Mouse (Mus musculus) ES-E14 (cell line): ENCODE measurements around the gene Polr1b. TPM values are rescaled to one million over a fixed set of nuclear protein-coding genes. Genes with fewer than 3 reads are reported as not detected.

Experiments used
- DNase-seq: peaks from one replicate; pipeline ENCODE4 v3.0.0-alpha.2; 2013; ENCODE audit warnings: low read depth, low spot score
- H3K27ac ChIP-seq: 2 replicates; pipeline ENCODE4 v1.5.1; 2012; ENCODE audit warnings: low read depth, mild to moderate bottlenecking, low read length, moderate library complexity, mixed read lengths; ENCODE audit not compliant: poor library complexity, insufficient read depth, severe bottlenecking
- H3K36me3 ChIP-seq: 2 replicates; pipeline ENCODE4 v1.6.1; 2012; ENCODE audit warnings: mild to moderate bottlenecking, low read length, moderate library complexity, mixed read lengths; ENCODE audit not compliant: control insufficient read depth, poor library complexity, insufficient read depth, severe bottlenecking
- H3K4me1 ChIP-seq, 2 experiments: fragments of 150-350 bp in 1 of 2; sonication (generic) in 1 of 2; 2 replicates each; pipeline ENCODE4 v1.6.1; 2012; ENCODE audit warnings: low read length in 2 of 2, mild to moderate bottlenecking in 1 of 2, mixed read lengths in 1 of 2; ENCODE audit not compliant: control insufficient read depth in 2 of 2, insufficient read depth in 2 of 2, poor library complexity in 1 of 2
- H3K4me3 ChIP-seq, 2 experiments: fragments of 150-350 bp in 1 of 2; sonication (generic) in 1 of 2; 2 replicates each; pipeline ENCODE4 v1.5.1; 2012; ENCODE audit warnings: low read length in 2 of 2, low read depth in 1 of 2, mild to moderate bottlenecking in 1 of 2, mixed read lengths in 1 of 2; ENCODE audit not compliant: insufficient read depth in 1 of 2, poor library complexity in 1 of 2, severe bottlenecking in 1 of 2
- H3K9ac ChIP-seq: 2 replicates; pipeline ENCODE4 v1.6.1; 2012; ENCODE audit warnings: low read depth, mild to moderate bottlenecking, low read length, mixed read lengths; ENCODE audit not compliant: poor library complexity, insufficient read depth, severe bottlenecking
- H3K9me3 ChIP-seq: fragments of 150-350 bp; sonication (generic); 2 replicates; pipeline ENCODE4 v1.6.1; 2012; ENCODE audit warnings: low read depth, mild to moderate bottlenecking, low read length; ENCODE audit not compliant: control insufficient read depth, insufficient read depth
- CHD2 ChIP-seq: IDR thresholded peaks from 2 replicates; pipeline ENCODE4 v1.6.1; 2014; ENCODE audit warnings: mild to moderate bottlenecking, low read depth, low read length, inconsistent platforms
- HCFC1 ChIP-seq: IDR thresholded peaks from 2 replicates; pipeline ENCODE4 v1.6.1; 2012; ENCODE audit warnings: low read length, inconsistent platforms, borderline replicate concordance; ENCODE audit not compliant: insufficient read depth
- MAFK ChIP-seq: IDR thresholded peaks from 2 replicates; pipeline ENCODE4 v1.6.1; 2014; ENCODE audit warnings: mild to moderate bottlenecking, low read depth, low read length, inconsistent platforms; ENCODE audit not compliant: insufficient read depth
- ZC3H11A ChIP-seq: IDR thresholded peaks from 2 replicates; pipeline ENCODE4 v1.6.1; 2012; ENCODE audit warnings: low read depth, mild to moderate bottlenecking, inconsistent platforms, low read length, borderline replicate concordance
- ZNF384 ChIP-seq: IDR thresholded peaks from 2 replicates; pipeline ENCODE4 v1.6.1; 2012; ENCODE audit warnings: low read depth, low read length, inconsistent platforms
- in situ Hi-C, 2 experiments: fragments of 600-800 bp; cut with MboI; formaldehyde crosslinking; loops; one replicate each; pipeline ENCODE4 v1.15.1; 2025; ENCODE audit warnings: low sequenced_read_pairs in 2 of 2, inconsistent platforms in 1 of 2; ENCODE audit not compliant: unreplicated experiment in 2 of 2
- total RNA-seq: library from RNA; depleted of rRNA; stranded (reverse); fragments of 300-350 nt; gene quantifications from 2 replicates; pipeline ENCODE4 v1.2.3, GENCODE M21; 2012; rRNA removed

The Polr1b gene
- total RNA-seq = 100 and 120 TPM in 2 replicates

- H3K27ac ChIP-seq = peak within 1 kb of the TSS; percentile 69
- TF ChIP-seq HCFC1 (peak; percentile 98), MAFK (no peak)
- H3K9me3 ChIP-seq = no peaks in the 10 kb centered on the region
- in situ Hi-C loops = loop anchor here in 1 of 2 experiments (25.0 kb wide), 2 partner anchors 1289 to 1864 kb away; partner anchors contain the start of genes Ciao1 and Tmem127
- H3K9ac ChIP-seq = peak within 1 kb of the TSS; percentile 97
- peak within 1 kb of the TSS; percentile 90 to 99 for H3K4me3 ChIP-seq
- DNase-seq = peak; percentile 92
- H3K4me1 ChIP-seq = 0 out of 4 replicates have a peak, but pooled peaks cover 0 to 5% of the 10 kb centered on the region in 2 experiments
- peaks cover 21% of the 10 kb centered on the region for H3K36me3 ChIP-seq
Observed at GRCm38 (mm10) chr2:129100784-129101310, at the start of gene Polr1b. Gene Polr1b, plus strand, starts transcription at chr2:129100995.

- in situ Hi-C loops = no loop called here
- H3K9ac ChIP-seq = no peak overlapping the region
- no peak overlapping the region for H3K27ac ChIP-seq
- no peaks in the 10 kb centered on the region for H3K36me3 ChIP-seq
- H3K4me3 ChIP-seq = no peak overlapping the region
- no peak for TF ChIP-seq HCFC1
- TF ChIP-seq MAFK = no peak
- no peak for TF ChIP-seq CHD2
- TF ChIP-seq ZNF384 = no peak
- no peak for TF ChIP-seq ZC3H11A
- H3K9me3 ChIP-seq = no peaks in the 10 kb centered on the region
- DNase-seq = no peak
- peaks cover 0 to 3% of the 10 kb centered on the region in 2 experiments; a peak in 2 of 4 replicates for H3K4me1 ChIP-seq
Observed at GRCm38 (mm10) chr2:129052451-129052983, 48.3 kb upstream of the Polr1b start.

GRCm38 (mm10) chr2:129055741-129056140 is 45.1 kb upstream of the Polr1b start:
- no peak for TF ChIP-seq CHD2
- TF ChIP-seq HCFC1 = no peak
- no peak for TF ChIP-seq ZC3H11A
- TF ChIP-seq MAFK = no peak
- TF ChIP-seq ZNF384 = no peak
- no peak overlapping the region for H3K9ac ChIP-seq
- DNase-seq = no peak
- peaks cover 0 to 6% of the 10 kb centered on the region in 2 experiments; a peak in 2 of 4 replicates for H3K4me1 ChIP-seq
- no peaks in the 10 kb centered on the region for H3K9me3 ChIP-seq
- in situ Hi-C loops = no loop called here
- no peaks in the 10 kb centered on the region for H3K36me3 ChIP-seq
- no peak overlapping the region for H3K27ac ChIP-seq
- no peak overlapping the region for H3K4me3 ChIP-seq

- DNase-seq = peak; percentile 99
- no peaks in the 10 kb centered on the region for H3K9me3 ChIP-seq
- TF ChIP-seq MAFK (peak; percentile 49; the same call in 1 of the 2 replicates), HCFC1 (peak; percentile 34; the same call in 1 of the 2 replicates), ZC3H11A (peak; percentile 87), CHD2 (no peak)
- in situ Hi-C loops = no loop called here
- H3K36me3 ChIP-seq = no peaks in the 10 kb centered on the region
- no peak overlapping the region for H3K27ac ChIP-seq
- H3K9ac ChIP-seq = 0 out of 2 replicates have a peak overlapping the region, but pooled peaks have one; percentile 42
- peaks cover 1 to 6% of the 10 kb centered on the region in 2 experiments; a peak in 3 of 4 replicates for H3K4me1 ChIP-seq
- no peak overlapping the region for H3K4me3 ChIP-seq
Observed at GRCm38 (mm10) chr2:129056597-129056996, 44.2 kb upstream of the Polr1b start.

GRCm38 (mm10) chr2:129057256-129057655 is 43.5 kb upstream of the Polr1b start:
- Histone ChIP-seq H3K36me3 (no peaks in the 10 kb centered on the region), H3K4me1 (peaks cover 1 to 8% of the 10 kb centered on the region in 2 experiments), H3K27ac (no peak overlapping the region), H3K9me3 (no peaks in the 10 kb centered on the region), H3K4me3 (no peak overlapping the region), H3K9ac (no peak overlapping the region)
- no peak for TF ChIP-seq CHD2
- TF ChIP-seq ZNF384 = no peak
- no peak for TF ChIP-seq MAFK
- TF ChIP-seq HCFC1 = no peak
- no peak for TF ChIP-seq ZC3H11A
- no peak for DNase-seq
- in situ Hi-C loops = no loop called here
